Mouse (Mus musculus): ENCODE data around the gene Mmp14.

DNA sequence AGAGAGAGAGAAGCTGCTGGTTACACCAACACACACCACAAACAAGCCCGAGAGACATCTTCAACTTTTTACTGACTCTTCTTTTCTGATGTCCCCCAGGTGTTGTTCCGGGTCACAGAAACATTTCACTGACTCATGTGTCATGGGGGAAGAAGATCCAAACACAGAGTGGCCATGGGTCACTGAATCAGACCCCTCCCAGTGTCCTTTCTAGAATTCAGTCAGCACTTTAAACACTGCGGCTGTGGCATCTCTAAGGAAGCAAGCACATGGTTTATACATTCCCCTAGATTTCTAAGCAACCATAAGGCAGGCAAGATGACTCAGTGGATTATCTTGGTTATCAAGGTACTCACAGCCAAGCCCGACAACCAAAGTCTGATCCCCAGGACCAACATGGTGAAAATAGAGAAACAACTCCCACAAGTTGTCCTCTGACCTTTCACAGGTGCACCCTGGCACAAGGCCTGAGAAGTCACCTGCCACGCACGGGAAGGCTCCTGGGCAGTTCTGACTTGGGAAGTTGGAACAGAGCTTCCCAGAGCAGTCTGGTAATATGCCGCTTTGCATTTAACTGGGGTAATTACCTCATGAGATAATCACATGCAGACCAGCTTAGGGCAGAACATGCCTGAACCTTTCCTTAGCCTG is 45.3 kb upstream of the Mmp14 start:
- no peak for TF ChIP-seq CTCF (IDR thresholded peaks at IDR 0.05; ENCODE audit: insufficient read depth, low read depth, low read length)
- TF ChIP-seq POLR2A (IDR thresholded peaks at IDR 0.05; ENCODE audit: insufficient read depth, low read depth, low read length), result no peak
